Mouse (Mus musculus) E14TG2a.4 (cell line): ENCODE data around the gene Plpp2.

Experiments used
- H3K27me3 ChIP-seq: 2 replicates; pipeline ENCODE4 v1.6.1; 2014; ENCODE audit warnings: low read length, control low read depth; ENCODE audit not compliant: insufficient read depth
- H3K36me3 ChIP-seq: 2 replicates; pipeline ENCODE4 v1.6.1; 2014; ENCODE audit warnings: low read length, control low read depth; ENCODE audit not compliant: insufficient read depth
- H3K4me1 ChIP-seq: replicated peaks from 2 replicates; pipeline ENCODE4 v1.6.1; 2014; ENCODE audit warnings: low read depth, low read length, control low read depth
- H3K4me3 ChIP-seq: replicated peaks from 2 replicates; pipeline ENCODE4 v1.5.1; 2014; ENCODE audit warnings: mild to moderate bottlenecking, low read length
- H3K9me3 ChIP-seq: 2 replicates; pipeline ENCODE4 v1.6.1; 2014; ENCODE audit warnings: low read length, control low read depth
- CTCF ChIP-seq: conservative IDR thresholded peaks from 2 replicates; pipeline ENCODE4 v1.5.1; 2014; ENCODE audit warnings: low read length
- NANOG ChIP-seq: IDR thresholded peaks from 2 replicates; pipeline ENCODE4 v1.6.1; 2014; ENCODE audit warnings: borderline replicate concordance, low read length, mixed read lengths
- POU5F1 ChIP-seq: IDR thresholded peaks from 2 replicates; pipeline ENCODE4 v1.6.1; 2014; ENCODE audit warnings: low read length, borderline replicate concordance

Gene Plpp2

GRCm38 (mm10) chr10:79546483-79546882 lies 12.9 kb upstream of the Plpp2 start:
- H3K36me3 ChIP-seq, result peaks cover 100% of the 10 kb centered on the region
- TF ChIP-seq POU5F1 (no peak), NANOG (no peak), CTCF (no peak)
- H3K9me3 ChIP-seq, result peaks cover 12% of the 10 kb centered on the region
- H3K27me3 ChIP-seq, result no peaks in the 10 kb centered on the region
- H3K4me1 ChIP-seq, result peaks cover 32% of the 10 kb centered on the region
- H3K4me3 ChIP-seq, result no peak overlapping the region

GRCm38 (mm10) chr10:79545891-79546290 lies 12.3 kb upstream of the Plpp2 start:
- H3K4me1 ChIP-seq, result peaks cover 31% of the 10 kb centered on the region
- H3K9me3 ChIP-seq, result peaks cover 12% of the 10 kb centered on the region
- TF ChIP-seq NANOG, result no peak
- H3K36me3 ChIP-seq, result peaks cover 100% of the 10 kb centered on the region
- no peaks in the 10 kb centered on the region for H3K27me3 ChIP-seq
- H3K4me3 ChIP-seq, result no peak overlapping the region

- Histone ChIP-seq H3K4me1 (peaks cover 37% of the 10 kb centered on the region), H3K4me3 (no peak overlapping the region), H3K27me3 (no peaks in the 10 kb centered on the region), H3K9me3 (peaks cover 12% of the 10 kb centered on the region), H3K36me3 (peaks cover 100% of the 10 kb centered on the region)
- TF ChIP-seq NANOG (no peak), CTCF (no peak)
Measured at GRCm38 (mm10) chr10:79544631-79545030, 11.0 kb upstream of the Plpp2 start.

- TF ChIP-seq NANOG (no peak), CTCF (no peak), POU5F1 (no peak)
- Histone ChIP-seq H3K4me1 (peaks cover 32% of the 10 kb centered on the region), H3K9me3 (peaks cover 12% of the 10 kb centered on the region), H3K36me3 (peaks cover 100% of the 10 kb centered on the region), H3K4me3 (no peak overlapping the region), H3K27me3 (no peaks in the 10 kb centered on the region)
Measured at GRCm38 (mm10) chr10:79543884-79544597, 10.4 kb upstream of the Plpp2 start.

GRCm38 (mm10) chr10:79542171-79542570 lies 8.6 kb upstream of the Plpp2 start:
- H3K27me3 ChIP-seq, result no peaks in the 10 kb centered on the region
- peaks cover 93% of the 10 kb centered on the region for H3K36me3 ChIP-seq
- TF ChIP-seq CTCF, result no peak
- TF ChIP-seq NANOG, result no peak
- peaks cover 31% of the 10 kb centered on the region for H3K4me1 ChIP-seq
- H3K4me3 ChIP-seq, result no peak overlapping the region
- peaks cover 12% of the 10 kb centered on the region for H3K9me3 ChIP-seq

- TF ChIP-seq CTCF (no peak), NANOG (no peak), POU5F1 (no peak)
Measured at GRCm38 (mm10) chr10:79541522-79541921, 7.9 kb upstream of the Plpp2 start.

GRCm38 (mm10) chr10:79540746-79541145 lies 7.2 kb upstream of the Plpp2 start:
- Histone ChIP-seq H3K4me1 (peaks cover 30% of the 10 kb centered on the region), H3K36me3 (peaks cover 78% of the 10 kb centered on the region), H3K27me3 (peaks cover 7% of the 10 kb centered on the region), H3K4me3 (peak overlapping the region; percentile 66), H3K9me3 (peaks cover 12% of the 10 kb centered on the region)
- TF ChIP-seq NANOG, result no peak
- TF ChIP-seq POU5F1, result no peak
- no peak for TF ChIP-seq CTCF

More at GRCm38 (mm10) chr10:79541522-79541921, 7.9 kb upstream of the Plpp2 start:
- H3K27me3 ChIP-seq, result no peaks in the 10 kb centered on the region
- peaks cover 12% of the 10 kb centered on the region for H3K9me3 ChIP-seq
- peaks cover 30% of the 10 kb centered on the region for H3K4me1 ChIP-seq
- H3K36me3 ChIP-seq, result peaks cover 86% of the 10 kb centered on the region
- no peak overlapping the region for H3K4me3 ChIP-seq

- TF ChIP-seq NANOG (no peak), CTCF (no peak), POU5F1 (no peak)
- H3K36me3 ChIP-seq, result peaks cover 70% of the 10 kb centered on the region
- H3K27me3 ChIP-seq, result peaks cover 14% of the 10 kb centered on the region
- H3K4me1 ChIP-seq, result peaks cover 30% of the 10 kb centered on the region
- H3K9me3 ChIP-seq, result peaks cover 11% of the 10 kb centered on the region
- peak overlapping the region; percentile 66 for H3K4me3 ChIP-seq
Measured at GRCm38 (mm10) chr10:79539701-79540495, 6.3 kb upstream of the Plpp2 start.
